Mouse (Mus musculus) ES-Bruce4 (cell line): ENCODE measurements around the gene Car6. TPM values are rescaled to one million over a fixed set of nuclear protein-coding genes. Genes with fewer than 3 reads are reported as not detected.

ENCODE experiments used
- H3K27ac ChIP-seq: 2 replicates; pipeline ENCODE4 v1.5.1; 2012; ENCODE audit warnings: low read length, inconsistent platforms; ENCODE audit not compliant: insufficient read depth
- H3K27me3 ChIP-seq: 2 replicates; pipeline ENCODE4 v1.6.1; 2012; ENCODE audit warnings: mild to moderate bottlenecking, low read length, inconsistent platforms; ENCODE audit not compliant: control insufficient read depth, poor library complexity, insufficient read depth, severe bottlenecking
- H3K36me3 ChIP-seq: 2 replicates; pipeline ENCODE4 v1.6.1; 2012; ENCODE audit warnings: inconsistent platforms, mild to moderate bottlenecking, low read length, moderate library complexity; ENCODE audit not compliant: control insufficient read depth, poor library complexity, insufficient read depth, severe bottlenecking
- H3K4me1 ChIP-seq: one replicate; pipeline ENCODE4 v1.8.1; 2011; ENCODE audit warnings: low read length; ENCODE audit not compliant: control insufficient read depth, insufficient read depth
- H3K4me3 ChIP-seq: 2 replicates; pipeline ENCODE4 v1.5.1; 2011; ENCODE audit warnings: low read depth, mild to moderate bottlenecking, low read length
- H3K9ac ChIP-seq: 2 replicates; pipeline ENCODE4 v1.6.1; 2012; ENCODE audit warnings: low read depth, mild to moderate bottlenecking, inconsistent platforms; ENCODE audit not compliant: poor library complexity, severe bottlenecking
- H3K9me3 ChIP-seq: replicated peaks from 2 replicates; pipeline ENCODE4 v1.6.1; 2012; ENCODE audit warnings: mild to moderate bottlenecking, low read length, inconsistent platforms; ENCODE audit not compliant: control insufficient read depth, poor library complexity, insufficient read depth, severe bottlenecking
- CTCF ChIP-seq: IDR thresholded peaks from one replicate; pipeline ENCODE4 v1.8.1; 2011; ENCODE audit warnings: low read depth, low read length
- EP300 ChIP-seq: IDR thresholded peaks from 2 replicates; pipeline ENCODE4 v1.6.1; 2011; ENCODE audit warnings: low read depth, low read length; ENCODE audit not compliant: insufficient read depth
- POLR2A ChIP-seq: IDR thresholded peaks from one replicate; pipeline ENCODE4 v1.8.1; 2011; ENCODE audit warnings: low read length; ENCODE audit not compliant: insufficient read depth
- polyA plus RNA-seq: library from polyadenylated mRNA; stranded (reverse); fragments of >200 nt; gene quantifications from 2 replicates; pipeline ENCODE4 v1.2.4, GENCODE M21; 2011; ENCODE audit warnings: low read depth; ENCODE audit not compliant: missing spikeins, insufficient read depth, insufficient read length

Car6 gene
- polyA plus RNA-seq, 1 experiment, result not detected

GRCm38 (mm10) chr4:150188236-150188635 lies 12.9 kb downstream of the Car6 start:
- Histone ChIP-seq H3K27ac (no peak overlapping the region), H3K9me3 (no peaks in the 10 kb centered on the region), H3K4me3 (peak overlapping the region; percentile 33), H3K4me1 (no peaks in the 10 kb centered on the region), H3K9ac (no peak overlapping the region), H3K27me3 (no peaks in the 10 kb centered on the region), H3K36me3 (no peaks in the 10 kb centered on the region)
- no peak for TF ChIP-seq CTCF
- no peak for TF ChIP-seq EP300
- TF ChIP-seq POLR2A, result no peak

- Histone ChIP-seq H3K4me1 (peaks cover 1% of the 10 kb centered on the region), H3K4me3 (no peak overlapping the region), H3K36me3 (no peaks in the 10 kb centered on the region), H3K9ac (no peak overlapping the region), H3K27me3 (no peaks in the 10 kb centered on the region), H3K27ac (no peak overlapping the region), H3K9me3 (0 out of 2 replicates have a peak, but pooled peaks cover 4% of the 10 kb centered on the region)
- peak; percentile 42 for TF ChIP-seq CTCF
- TF ChIP-seq EP300, result no peak
These were observed 19.8 kb downstream of the Car6 start for GRCm38 (mm10) chr4:150181304-150181703.

GRCm38 (mm10) chr4:150178131-150178530 lies 23.0 kb downstream of the Car6 start:
- H3K4me3 ChIP-seq, result no peak overlapping the region
- H3K27ac ChIP-seq, result no peak overlapping the region
- H3K36me3 ChIP-seq, result no peaks in the 10 kb centered on the region
- H3K9ac ChIP-seq, result no peak overlapping the region
- H3K9me3 ChIP-seq, result 0 out of 2 replicates have a peak, but pooled peaks cover 4% of the 10 kb centered on the region
- H3K4me1 ChIP-seq, result peaks cover 1% of the 10 kb centered on the region
- H3K27me3 ChIP-seq, result no peaks in the 10 kb centered on the region
- TF ChIP-seq CTCF (no peak), EP300 (no peak), POLR2A (no peak)

GRCm38 (mm10) chr4:150177122-150177521 lies 24.0 kb downstream of the Car6 start:
- Histone ChIP-seq H3K27me3 (no peaks in the 10 kb centered on the region), H3K4me3 (no peak overlapping the region), H3K9me3 (no peaks in the 10 kb centered on the region), H3K27ac (no peak overlapping the region), H3K9ac (no peak overlapping the region), H3K4me1 (peaks cover 1% of the 10 kb centered on the region), H3K36me3 (no peaks in the 10 kb centered on the region)
- no peak for TF ChIP-seq POLR2A
- no peak for TF ChIP-seq EP300
- no peak for TF ChIP-seq CTCF

GRCm38 (mm10) chr4:150176535-150176934 lies 24.6 kb downstream of the Car6 start:
- Histone ChIP-seq H3K9ac (no peak overlapping the region), H3K4me1 (peaks cover 1% of the 10 kb centered on the region), H3K4me3 (peak overlapping the region; percentile 36), H3K27me3 (no peaks in the 10 kb centered on the region), H3K9me3 (no peaks in the 10 kb centered on the region), H3K36me3 (no peaks in the 10 kb centered on the region), H3K27ac (no peak overlapping the region)
- peak; percentile 94 for TF ChIP-seq CTCF
- TF ChIP-seq EP300, result no peak
- no peak for TF ChIP-seq POLR2A

GRCm38 (mm10) chr4:150174027-150174426 lies 27.1 kb downstream of the Car6 start:
- Histone ChIP-seq H3K27ac (no peak overlapping the region), H3K4me3 (no peak overlapping the region), H3K9me3 (no peaks in the 10 kb centered on the region), H3K36me3 (no peaks in the 10 kb centered on the region), H3K9ac (no peak overlapping the region), H3K27me3 (no peaks in the 10 kb centered on the region), H3K4me1 (peaks cover 1% of the 10 kb centered on the region)
- TF ChIP-seq CTCF (peak; percentile 71), POLR2A (no peak)
